ENCODE assay signal across 8 mouse cellular contexts in genomic region chr11:3633269-3633668, GRCm38 (mm10). TPM values are rescaled to one million over a fixed set of nuclear protein-coding genes. Genes with fewer than 3 reads are reported as not detected.
DNase-seq lines count a peak whose midpoint lies in the region; TF ChIP-seq lines count a peak whose summit lies in the region.
"Not testable (repeated sequence)": the region's sequence is repeated elsewhere in the genome, so short reads cannot be mapped to it uniquely, and the experiment has no call there.

No protein-coding gene starts in this region.

- TF ChIP-seq CTCF in heart, adult 2 months (IDR thresholded peaks at IDR 0.05) = peak; percentile 62

- not testable (repeated sequence) for H3K36me3 ChIP-seq in heart, adult 2 months (ENCODE audit: control insufficient read depth, insufficient read depth, low read length)

- not testable (repeated sequence) for H3K4me1 ChIP-seq in heart, adult 2 months (ENCODE audit: control insufficient read depth, insufficient read depth, low read length)

- not testable (repeated sequence) for H3K4me3 ChIP-seq in heart, adult 2 months

- H3K27me3 ChIP-seq in heart, adult 2 months (ENCODE audit: control insufficient read depth, insufficient read depth, low read length) = not testable (repeated sequence)

- not testable (repeated sequence) for TF ChIP-seq EP300 in heart, adult 2 months (IDR thresholded peaks at IDR 0.05; ENCODE audit: insufficient read depth, low read depth, low read length)

- intact Hi-C loops in heart, adult 2 months (cut with DNase I) = loop anchor here (1.0 kb wide), 1 partner anchor 161 kb away; no protein-coding TSS in a partner anchor
- intact Hi-C loops in left cerebral cortex, postnatal 4 days (cut with DNase I) = not testable (repeated sequence)

- DNase-seq in 416B (ENCODE audit: low read depth) = peak; percentile 24
- peak; percentile 11 to 14 for DNase-seq in frontal cortex, postnatal 14 days (ENCODE audit: low spot score in 2 of 2)
- DNase-seq in heart, adult 2 months = peak; percentile 18 to 23
- peak; percentile 39 for DNase-seq in kidney, adult 18-20 months
- peak; percentile 33 to 41 for DNase-seq in kidney, postnatal 36 days
- DNase-seq in layer of hippocampus, postnatal 14 days (ENCODE audit: low spot score in 2 of 2) = peak; percentile 7 to 25
- peak; percentile 10 for DNase-seq in left cerebral cortex, postnatal 4 days
- DNase-seq in ovary, postnatal 36 days (ENCODE audit: low spot score) = peak; percentile 9

- 84% methylated on average over 8 of the region's 8 CpGs for WGBS in heart, adult 2 months

- not testable (repeated sequence) for TF ChIP-seq POLR2A in heart, adult 2 months (IDR thresholded peaks at IDR 0.05; ENCODE audit: insufficient read depth, low read depth, low read length)

- not testable (repeated sequence) for H3K9ac ChIP-seq in heart, adult 2 months (ENCODE audit: low read depth, low read length)

- H3K79me2 ChIP-seq in heart, adult 2 months (replicated peaks; ENCODE audit: control insufficient read depth, insufficient read depth, low read length) = not testable (repeated sequence)

- not testable (repeated sequence) for H3K27ac ChIP-seq in heart, adult 2 months

RNA-seq across cellular contexts. Expression of gene Morc2a, which starts 15.7 kb away (rescaled TPM):
- 10 to 100 TPM; 16.1 to 18.5 TPM for total RNA-seq in heart, adult 2 months (2021)
- polyA plus RNA-seq in heart, adult 2 months (2012; rRNA removed) = 6.6 and 13.4 TPM in 2 replicates
- 10 to 100 TPM; 41.8 to 44.0 TPM for total RNA-seq in layer of hippocampus, postnatal 14 days (2021)
- total RNA-seq in left cerebral cortex, postnatal 4 days (2021) = 10 to 100 TPM; 74.3 to 77.6 TPM
